In genomic region chr8:128653642-128654364, GRCm38 (mm10) we compare ENCODE assay signal across 8 mouse cellular contexts. TPM values are rescaled to one million over a fixed set of nuclear protein-coding genes. Genes with fewer than 3 reads are reported as not detected.
DNase-seq lines count a peak whose midpoint lies in the region; ATAC-seq and TF ChIP-seq lines count a peak whose summit lies in the region.

No protein-coding gene starts in this region.

- H3K36me3 ChIP-seq in forebrain, embryonic 16.5 days (ENCODE audit: control insufficient read depth, insufficient read depth) = no peaks in the 10 kb centered on the region
- H3K36me3 ChIP-seq in intestine, embryonic 16.5 days (ENCODE audit: control insufficient read depth, insufficient read depth, low read length) = no peaks in the 10 kb centered on the region
- H3K36me3 ChIP-seq in midbrain, postnatal 0 days (ENCODE audit: insufficient read depth, low read length) = no peaks in the 10 kb centered on the region

- H3K4me2 ChIP-seq in forebrain, embryonic 16.5 days (ENCODE audit: low read length) = peak overlapping the region; percentile 62
- 0 out of 2 replicates have a peak overlapping the region, but pooled peaks have one; percentile 44 for H3K4me2 ChIP-seq in intestine, embryonic 16.5 days (ENCODE audit: low read depth, low read length)
- peak overlapping the region; percentile 52; the same call in 1 of the 2 replicates for H3K4me2 ChIP-seq in midbrain, postnatal 0 days (ENCODE audit: low read depth, low read length, poor library complexity, severe bottlenecking)

- H3K27me3 ChIP-seq in forebrain, embryonic 16.5 days (replicated peaks; ENCODE audit: control insufficient read depth, insufficient read depth, low read length) = no peaks in the 10 kb centered on the region
- no peaks in the 10 kb centered on the region for H3K27me3 ChIP-seq in intestine, embryonic 16.5 days (replicated peaks; ENCODE audit: control insufficient read depth, insufficient read depth, low read length)
- no peaks in the 10 kb centered on the region for H3K27me3 ChIP-seq in midbrain, postnatal 0 days (ENCODE audit: insufficient read depth, low read length)

- peak overlapping the region; percentile 44 for H3K27ac ChIP-seq in forebrain, embryonic 16.5 days (ENCODE audit: low read length)
- peak overlapping the region; percentile 96 for H3K27ac ChIP-seq in intestine, embryonic 16.5 days (ENCODE audit: low read length)
- no peak overlapping the region for H3K27ac ChIP-seq in midbrain, postnatal 0 days (ENCODE audit: low read depth, low read length)

- H3K9me3 ChIP-seq in forebrain, embryonic 16.5 days (ENCODE audit: control insufficient read depth, low read length) = 0 out of 2 replicates have a peak, but pooled peaks cover 4% of the 10 kb centered on the region
- H3K9me3 ChIP-seq in intestine, embryonic 16.5 days (ENCODE audit: control insufficient read depth, low read length) = 0 out of 2 replicates have a peak, but pooled peaks cover 3% of the 10 kb centered on the region
- H3K9me3 ChIP-seq in midbrain, postnatal 0 days (ENCODE audit: low read length) = no peaks in the 10 kb centered on the region

- no peak overlapping the region for H3K9ac ChIP-seq in forebrain, embryonic 16.5 days (replicated peaks; ENCODE audit: low read depth, low read length)
- 0 out of 2 replicates have a peak overlapping the region, but pooled peaks have one; percentile 30 for H3K9ac ChIP-seq in intestine, embryonic 16.5 days (ENCODE audit: low read depth, low read length)
- H3K9ac ChIP-seq in midbrain, postnatal 0 days (replicated peaks; ENCODE audit: low read length, poor library complexity, severe bottlenecking) = no peak overlapping the region

- peaks cover 16% of the 10 kb centered on the region for H3K4me1 ChIP-seq in lung, adult 2 months (ENCODE audit: control insufficient read depth, insufficient read depth, low read length)
- H3K4me1 ChIP-seq in forebrain, embryonic 16.5 days (replicated peaks; ENCODE audit: control insufficient read depth, insufficient read depth, low read length) = peaks cover 6% of the 10 kb centered on the region
- peaks cover 5% of the 10 kb centered on the region for H3K4me1 ChIP-seq in intestine, embryonic 16.5 days (ENCODE audit: control insufficient read depth, insufficient read depth, low read length)
- no peaks in the 10 kb centered on the region for H3K4me1 ChIP-seq in midbrain, postnatal 0 days (ENCODE audit: insufficient read depth, low read length)

- ATAC-seq in forebrain, embryonic 16.5 days = no peak
- peak; percentile 1; the same call in 1 of the 2 replicates for ATAC-seq in intestine, embryonic 16.5 days
- no peak for ATAC-seq in midbrain, postnatal 0 days (ENCODE audit: low FRiP score)

- no peak for TF ChIP-seq CTCF in lung, adult 2 months (IDR thresholded peaks at IDR 0.05; ENCODE audit: insufficient read depth, low read length)
- TF ChIP-seq CTCF in midbrain, postnatal 0 days (IDR thresholded peaks at IDR 0.05) = no peak

- no peak for TF ChIP-seq POLR2A in lung, adult 2 months (IDR thresholded peaks at IDR 0.05; ENCODE audit: borderline replicate concordance, extremely low read depth, low read depth, low read length)

- WGBS in lung, adult 2 months = 14% methylated on average over 5 of the region's 5 CpGs
- WGBS in forebrain, embryonic 16.5 days = 26% methylated on average over 5 of the region's 5 CpGs
- WGBS in intestine, embryonic 16.5 days = 36% methylated on average over 5 of the region's 5 CpGs
- 29% methylated on average over 5 of the region's 5 CpGs for WGBS in midbrain, postnatal 0 days

- DNase-seq in lung, adult 2 months = peak; percentile 10
- DNase-seq in lung, adult 18-20 months = no peak
- DNase-seq in midbrain, postnatal 0 days (ENCODE audit: low spot score) = no peak
- no peak for DNase-seq in frontal cortex, postnatal 36 days (ENCODE audit: low spot score in 2 of 2)
- DNase-seq in ovary, postnatal 10 days (ENCODE audit: low spot score) = no peak
- DNase-seq in frontal cortex, adult 2 months (ENCODE audit: extremely low spot score in 1 of 2, low spot score in 1 of 2) = no peak

- H3K4me3 ChIP-seq in lung, adult 2 months (replicated peaks; ENCODE audit: extremely low read depth, low read depth, low read length) = peak overlapping the region; percentile 53
- no peak overlapping the region for H3K4me3 ChIP-seq in forebrain, embryonic 16.5 days (replicated peaks; ENCODE audit: low read length)
- H3K4me3 ChIP-seq in intestine, embryonic 16.5 days (ENCODE audit: low read length) = no peak overlapping the region
- H3K4me3 ChIP-seq in midbrain, postnatal 0 days (ENCODE audit: low read depth, low read length) = no peak overlapping the region

RNA-seq across cellular contexts. Expression of gene Itgb1, which starts 31.7 kb away (rescaled TPM):
- 68.7 and 107 TPM in 2 replicates for polyA plus RNA-seq in lung, adult 2 months (2012; rRNA removed)
- polyA plus RNA-seq in forebrain, embryonic 16.5 days (2015; fragmentation: Nextera tagmentation; extraction: Ambion mirVana) = 85.4 and 109 TPM in 2 replicates
- 219 and 235 TPM in 2 replicates for polyA plus RNA-seq in intestine, embryonic 16.5 days (2015; fragmentation: Nextera tagmentation; extraction: Ambion mirVana)
- 56.1 and 71.8 TPM in 2 replicates for total RNA-seq in midbrain, postnatal 0 days (2014; rRNA removed)
- polyA plus RNA-seq in midbrain, postnatal 0 days (2015; fragmentation: Nextera tagmentation; extraction: Ambion mirVana) = 57.6 and 59.7 TPM in 2 replicates
- polyA plus RNA-seq in frontal cortex, adult 2 months (2012; rRNA removed) = 37.8 and 41.9 TPM in 2 replicates
